In genomic region chr10:79704065-79704969, GRCm38 (mm10) we compare ENCODE assay signal across 1 mouse cellular context.
A peak's percentile ranks its signal among the peaks of the same experiment; 100 is the strongest.
TF ChIP-seq lines count a peak whose summit lies in the region.

Gene Bsg (plus strand): TSS chr10:79704491.

TF ChIP-seq in CH12.LX, 34 proteins besides CTCF, POLR2A, EP300 and RAD21 (continued from another document):
- TF ChIP-seq GABPA (IDR thresholded peaks at IDR 0.05; ENCODE audit: insufficient replicate concordance, low read depth, low read length) (no peak), ELF1 (IDR thresholded peaks at IDR 0.05; ENCODE audit: low read depth, low read length) (peak; percentile 43; the same call in 1 of the 2 replicates), BHLHE40 (IDR thresholded peaks at IDR 0.05; ENCODE audit: low read depth, low read length) (peak; percentile 92), ZKSCAN1 (IDR thresholded peaks at IDR 0.05; ENCODE audit: borderline replicate concordance, low read depth, low read length) (no peak), ZNF384 (IDR thresholded peaks at IDR 0.05; ENCODE audit: low read depth, low read length) (no peak), UBTF (IDR thresholded peaks at IDR 0.05; ENCODE audit: low read depth, low read length) (no peak), HCFC1 (IDR thresholded peaks at IDR 0.05; ENCODE audit: low read depth, low read length) (peak; percentile 64), MAX (IDR thresholded peaks at IDR 0.05; ENCODE audit: low read length) (peak; percentile 97), USF1 (IDR thresholded peaks at IDR 0.05; ENCODE audit: low read depth, low read length) (peak; percentile 96), TCF12 (IDR thresholded peaks at IDR 0.05; ENCODE audit: low read depth, low read length) (peak; percentile 92), ZC3H11A (IDR thresholded peaks at IDR 0.05; ENCODE audit: low read depth, low read length) (no peak), NRF1 (IDR thresholded peaks at IDR 0.05; ENCODE audit: low read depth, low read length) (peak; percentile 80), MYC (IDR thresholded peaks at IDR 0.05; ENCODE audit: low read depth, low read length) (peak; percentile 53; the same call in 1 of the 2 replicates), ZMIZ1 (IDR thresholded peaks at IDR 0.05; ENCODE audit: low read depth, low read length) (peak; percentile 96), ETS1 (conservative IDR thresholded peaks at IDR 0.05; ENCODE audit: low read depth, low read length) (no peak), CHD1 (IDR thresholded peaks at IDR 0.05; ENCODE audit: low read depth, low read length) (no peak; the same call in 1 of the 2 replicates), TBP (conservative IDR thresholded peaks at IDR 0.05; ENCODE audit: low read depth, low read length) (0 out of 2 replicates have a peak, but pooled peaks have one; percentile 73), RCOR1 (conservative IDR thresholded peaks at IDR 0.05; ENCODE audit: low read depth, low read length) (no peak), USF2 (conservative IDR thresholded peaks at IDR 0.05; ENCODE audit: low read depth, low read length) (peak; percentile 92), JUND (conservative IDR thresholded peaks at IDR 0.05; ENCODE audit: low read depth, low read length) (no peak)
